Mouse (Mus musculus) G1E (cell line): ENCODE results near the gene Kcnq2. TPM values are rescaled to one million over a fixed set of nuclear protein-coding genes. Genes with fewer than 3 reads are reported as not detected.

Source experiments
- ATAC-seq: 2 replicates; pipeline ENCODE4 v1.8.0; 2016; ENCODE audit warnings: mild to moderate bottlenecking; ENCODE audit not compliant: insufficient number of reproducible peaks, poor library complexity, low FRiP score, severe bottlenecking; ENCODE audit errors: extremely low read depth
- DNase-seq: peaks from one replicate; pipeline ENCODE4 v3.0.0; 2012; ENCODE audit warnings: low spot score
- H3K27me3 ChIP-seq: 2 replicates; pipeline ENCODE4 v1.6.1; 2012; ENCODE audit warnings: mild to moderate bottlenecking, low read length, inconsistent platforms; ENCODE audit not compliant: insufficient read depth
- H3K36me3 ChIP-seq: replicated peaks from 2 replicates; pipeline ENCODE3; 2012; ENCODE audit warnings: mild to moderate bottlenecking, inconsistent platforms
- H3K4me1 ChIP-seq: 2 replicates; pipeline ENCODE4 v1.6.1; 2012; ENCODE audit warnings: low read depth, low read length, inconsistent platforms, mixed read lengths; ENCODE audit not compliant: insufficient read depth
- H3K4me3 ChIP-seq: 2 replicates; pipeline ENCODE4 v1.5.1; 2012; ENCODE audit warnings: low read depth, mild to moderate bottlenecking, inconsistent platforms, low read length, moderate library complexity, mixed read lengths
- H3K9me3 ChIP-seq: replicated peaks from 2 replicates; pipeline ENCODE4 v1.6.1; 2012; ENCODE audit warnings: inconsistent platforms
- CTCF ChIP-seq: IDR thresholded peaks from 2 replicates; pipeline ENCODE4 v1.5.1; 2012; ENCODE audit warnings: low read depth, low read length, inconsistent platforms, mixed read lengths
- GATA1 ChIP-seq: IDR thresholded peaks from 2 replicates; pipeline ENCODE4 v1.6.1; 2012; ENCODE audit warnings: borderline replicate concordance, low read length, inconsistent platforms, mixed read lengths
- GATA2 ChIP-seq: IDR thresholded peaks from 2 replicates; pipeline ENCODE4 v1.6.1; 2012; ENCODE audit warnings: low read depth, low read length, inconsistent platforms, borderline replicate concordance
- POLR2AphosphoS5 ChIP-seq: IDR thresholded peaks from 2 replicates; pipeline ENCODE4 v1.6.1; 2012; ENCODE audit warnings: low read depth, low read length, inconsistent platforms; ENCODE audit not compliant: insufficient replicate concordance
- TAL1 ChIP-seq: conservative IDR thresholded peaks from 2 replicates; pipeline ENCODE4 v1.6.1; 2012; ENCODE audit warnings: low read depth, low read length, inconsistent platforms, mixed read lengths
- polyA plus RNA-seq: library from polyadenylated mRNA; stranded (reverse); fragments of >175 nt; gene quantifications from 2 replicates; pipeline ENCODE4 v1.2.3, GENCODE M21; 2012
- total RNA-seq, 2 experiments: library from RNA; stranded (forward) in 1 of 2; stranded (reverse) in 1 of 2; fragments of 200-1000 nt in 1 of 2; fragments of >200 nt in 1 of 2; fragmentation: Nextera tagmentation in 1 of 2; gene quantifications; 2 replicates each; pipeline ENCODE4 v1.2.3; 2014 to 2017

Gene Kcnq2
- total and polyA plus RNA-seq, 3 experiments = 0.44 to 1.6 TPM; not detected in 1

GRCm38 (mm10) chr2:181152701-181153100 lies 17.6 kb upstream of the Kcnq2 start:
- no peaks in the 10 kb centered on the region for H3K4me1 ChIP-seq
- H3K27me3 ChIP-seq = peaks cover 13% of the 10 kb centered on the region; the same call in 1 of the 2 replicates
- DNase-seq (no peak), ATAC-seq (no peak)
- H3K4me3 ChIP-seq = no peak overlapping the region
- no peaks in the 10 kb centered on the region for H3K36me3 ChIP-seq
- no peaks in the 10 kb centered on the region for H3K9me3 ChIP-seq
- TF ChIP-seq POLR2AphosphoS5 = no peak
- TF ChIP-seq TAL1 = no peak
- TF ChIP-seq GATA2 = no peak
- no peak for TF ChIP-seq GATA1
- no peak for TF ChIP-seq CTCF

- no peaks in the 10 kb centered on the region for H3K36me3 ChIP-seq
- no peaks in the 10 kb centered on the region for H3K4me1 ChIP-seq
- TF ChIP-seq GATA1 = no peak
- TF ChIP-seq CTCF = no peak
- no peak for TF ChIP-seq POLR2AphosphoS5
- no peak for TF ChIP-seq GATA2
- no peak for TF ChIP-seq TAL1
- H3K4me3 ChIP-seq = no peak overlapping the region
- no peaks in the 10 kb centered on the region for H3K9me3 ChIP-seq
- ATAC-seq = no peak
- DNase-seq = no peak
- H3K27me3 ChIP-seq = peaks cover 9% of the 10 kb centered on the region; the same call in 1 of the 2 replicates
These were observed 15.2 kb upstream of the Kcnq2 start for GRCm38 (mm10) chr2:181150281-181150680.

- ATAC-seq (no peak), DNase-seq (no peak)
- Histone ChIP-seq H3K4me1 (no peaks in the 10 kb centered on the region), H3K4me3 (no peak overlapping the region), H3K9me3 (no peaks in the 10 kb centered on the region), H3K36me3 (no peaks in the 10 kb centered on the region), H3K27me3 (peaks cover 5% of the 10 kb centered on the region; the same call in 1 of the 2 replicates)
- TF ChIP-seq GATA1 = no peak
- no peak for TF ChIP-seq TAL1
- TF ChIP-seq GATA2 = no peak
- no peak for TF ChIP-seq POLR2AphosphoS5
- TF ChIP-seq CTCF = no peak
These were observed 13.3 kb upstream of the Kcnq2 start for GRCm38 (mm10) chr2:181148318-181148955.

GRCm38 (mm10) chr2:181147546-181148317 lies 12.6 kb upstream of the Kcnq2 start:
- H3K4me1 ChIP-seq = no peaks in the 10 kb centered on the region
- H3K4me3 ChIP-seq = no peak overlapping the region
- H3K9me3 ChIP-seq = no peaks in the 10 kb centered on the region
- DNase-seq (no peak), ATAC-seq (no peak)
- no peak for TF ChIP-seq GATA1
- no peak for TF ChIP-seq TAL1
- TF ChIP-seq POLR2AphosphoS5 = no peak
- no peak for TF ChIP-seq CTCF
- no peak for TF ChIP-seq GATA2
- H3K36me3 ChIP-seq = no peaks in the 10 kb centered on the region
- H3K27me3 ChIP-seq = peaks cover 2% of the 10 kb centered on the region; the same call in 1 of the 2 replicates

- Histone ChIP-seq H3K27me3 (peaks cover 2% of the 10 kb centered on the region; the same call in 1 of the 2 replicates), H3K9me3 (no peaks in the 10 kb centered on the region), H3K4me1 (no peaks in the 10 kb centered on the region), H3K36me3 (no peaks in the 10 kb centered on the region), H3K4me3 (no peak overlapping the region)
- TF ChIP-seq GATA1 (no peak), POLR2AphosphoS5 (no peak), CTCF (no peak), GATA2 (no peak), TAL1 (no peak)
- ATAC-seq (no peak), DNase-seq (no peak)
These were observed 12.0 kb upstream of the Kcnq2 start for GRCm38 (mm10) chr2:181146976-181147545.

GRCm38 (mm10) chr2:181144675-181145074 lies 9.6 kb upstream of the Kcnq2 start:
- H3K9me3 ChIP-seq = no peaks in the 10 kb centered on the region
- no peak overlapping the region for H3K4me3 ChIP-seq
- no peaks in the 10 kb centered on the region for H3K4me1 ChIP-seq
- ATAC-seq (no peak), DNase-seq (no peak)
- no peaks in the 10 kb centered on the region for H3K36me3 ChIP-seq
- TF ChIP-seq GATA2 (no peak), POLR2AphosphoS5 (no peak), CTCF (no peak), GATA1 (no peak), TAL1 (no peak)
- H3K27me3 ChIP-seq = peaks cover 2% of the 10 kb centered on the region; the same call in 1 of the 2 replicates
